Mouse (Mus musculus): Measurements from ENCODE around the gene Mta3. TPM values are rescaled to one million over a fixed set of nuclear protein-coding genes. Genes with fewer than 3 reads are reported as not detected.

Gene Mta3
- polyA plus RNA-seq, 1 experiment from 2014 or later: 42.5 TPM

DNA sequence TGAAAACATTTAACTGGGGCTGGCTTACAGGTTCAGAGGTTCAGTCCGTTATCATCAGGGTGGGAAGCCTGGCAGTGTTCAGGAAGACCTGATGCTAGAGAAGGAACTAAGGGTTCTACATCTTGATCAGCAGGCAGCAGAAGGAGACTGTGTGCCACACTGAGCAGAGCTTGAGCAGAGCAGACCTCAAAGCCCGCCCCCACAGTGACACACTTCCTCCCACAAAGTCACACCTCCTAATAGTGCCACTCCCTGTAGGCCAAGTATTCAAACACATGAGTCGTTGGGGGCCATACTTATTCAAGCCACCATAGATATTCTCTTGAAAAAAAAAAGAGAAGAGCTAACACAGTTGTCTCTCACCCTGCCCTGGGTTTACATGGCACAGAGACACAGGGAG, 115.9 kb downstream of the Mta3 start:
- Histone ChIP-seq H3K36me3 (no peaks in the 10 kb centered on the region), H3K4me1 (replicated peaks) (no peaks in the 10 kb centered on the region), H3K4me3 (replicated peaks) (no peak overlapping the region), H3K9me3 (no peaks in the 10 kb centered on the region), H3K9ac (no peak overlapping the region), H3K27me3 (replicated peaks) (no peaks in the 10 kb centered on the region), H3K27ac (no peak overlapping the region), H3K4me2 (replicated peaks) (no peak overlapping the region)
- no peak for ATAC-seq
- 94% methylated on average over 3 of the region's 3 CpGs for WGBS

DNA sequence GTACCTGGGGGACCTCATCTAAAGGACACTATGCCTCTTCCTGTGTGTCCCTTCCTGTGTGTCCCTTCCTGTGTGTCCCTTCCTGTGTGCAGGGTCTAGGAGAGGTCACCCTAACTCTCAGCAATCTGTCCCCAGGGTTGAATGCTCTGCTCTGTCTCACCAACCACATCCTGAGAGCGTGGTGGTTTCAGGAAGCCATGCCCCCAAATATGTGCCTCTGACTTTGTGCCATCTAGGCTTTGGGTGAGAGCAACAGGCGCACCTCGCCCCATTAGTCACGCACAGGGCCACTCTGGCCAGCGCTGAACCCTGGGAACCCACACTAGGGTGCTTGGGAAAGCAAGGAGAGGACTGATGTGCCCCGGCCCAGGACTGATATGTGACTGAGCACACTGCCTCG, 117.9 kb downstream of the Mta3 start:
- no peak for ATAC-seq
- Histone ChIP-seq H3K4me1 (replicated peaks) (no peaks in the 10 kb centered on the region), H3K27me3 (replicated peaks) (no peaks in the 10 kb centered on the region), H3K36me3 (no peaks in the 10 kb centered on the region), H3K9ac (no peak overlapping the region), H3K4me2 (replicated peaks) (no peak overlapping the region), H3K4me3 (replicated peaks) (no peak overlapping the region), H3K27ac (no peak overlapping the region), H3K9me3 (no peaks in the 10 kb centered on the region)
- 86% methylated on average over 7 of the region's 7 CpGs for WGBS

DNA sequence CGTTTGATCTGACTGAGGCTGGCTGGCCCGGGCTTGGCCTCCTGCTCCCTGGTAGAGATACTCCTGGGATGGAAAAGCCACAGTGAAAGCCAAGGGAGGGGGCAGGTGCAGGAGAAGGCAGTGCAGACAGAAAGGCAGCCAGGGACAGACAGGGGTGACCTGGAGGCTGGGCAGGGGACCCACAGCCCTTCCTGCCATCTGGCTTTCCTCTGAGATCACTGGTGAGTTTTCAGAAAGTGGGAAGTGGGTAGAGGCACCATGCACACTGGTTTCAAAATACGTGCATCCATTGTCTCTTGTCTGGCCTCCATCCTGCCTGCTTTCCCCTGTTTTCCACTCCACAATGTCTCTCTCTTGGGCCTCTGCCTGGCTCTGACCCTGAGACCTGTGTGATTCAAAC, 123.4 kb downstream of the Mta3 start:
- Histone ChIP-seq H3K27me3 (replicated peaks) (no peaks in the 10 kb centered on the region), H3K4me3 (replicated peaks) (no peak overlapping the region), H3K27ac (no peak overlapping the region), H3K4me2 (replicated peaks) (no peak overlapping the region), H3K9ac (no peak overlapping the region), H3K36me3 (no peaks in the 10 kb centered on the region), H3K4me1 (replicated peaks) (no peaks in the 10 kb centered on the region), H3K9me3 (no peaks in the 10 kb centered on the region)
- 61% methylated on average over 3 of the region's 3 CpGs for WGBS
- ATAC-seq: no peak

DNA sequence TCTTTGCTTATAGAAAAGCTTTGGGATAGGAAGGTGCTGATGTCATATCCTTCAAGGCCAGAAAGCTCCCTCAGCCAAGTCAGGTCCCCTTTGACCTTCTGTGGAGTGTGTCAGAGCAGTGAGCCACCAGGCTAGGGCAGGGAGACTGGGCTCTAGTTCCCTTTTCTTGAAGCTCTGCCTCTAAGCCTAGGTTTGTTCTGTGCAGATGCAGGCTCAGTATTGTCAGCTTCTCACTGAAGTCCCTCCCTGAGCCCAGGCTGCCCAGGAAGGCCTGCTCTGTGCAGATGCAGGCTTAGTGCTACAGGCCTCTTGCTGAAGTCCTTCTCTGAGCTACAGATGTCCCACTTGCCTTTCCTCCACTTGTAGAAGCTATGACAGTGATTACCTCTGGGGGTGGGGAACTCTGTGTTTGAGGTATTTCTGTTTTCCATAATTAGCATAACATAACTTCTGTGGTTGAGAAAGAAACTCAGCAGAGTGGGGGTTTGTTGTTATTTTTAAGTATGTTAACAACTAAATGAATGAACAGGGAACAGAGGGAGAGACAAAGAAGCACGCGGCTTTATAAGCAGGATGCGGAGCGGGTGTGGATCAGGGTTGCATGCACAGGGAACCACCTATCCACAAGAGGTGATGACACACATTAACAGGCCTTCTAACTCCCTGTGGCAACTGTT, 124.8 kb downstream of the Mta3 start:
- 90% methylated on average over 4 of the region's 4 CpGs for WGBS
- no peak overlapping the region for H3K4me3 ChIP-seq (replicated peaks)
- H3K27ac ChIP-seq: no peak overlapping the region
- H3K9ac ChIP-seq: no peak overlapping the region
- H3K36me3 ChIP-seq: no peaks in the 10 kb centered on the region
- H3K27me3 ChIP-seq (replicated peaks): no peaks in the 10 kb centered on the region
- H3K9me3 ChIP-seq: no peaks in the 10 kb centered on the region
- no peak overlapping the region for H3K4me2 ChIP-seq (replicated peaks)
- ATAC-seq: no peak
- no peaks in the 10 kb centered on the region for H3K4me1 ChIP-seq (replicated peaks)

DNA sequence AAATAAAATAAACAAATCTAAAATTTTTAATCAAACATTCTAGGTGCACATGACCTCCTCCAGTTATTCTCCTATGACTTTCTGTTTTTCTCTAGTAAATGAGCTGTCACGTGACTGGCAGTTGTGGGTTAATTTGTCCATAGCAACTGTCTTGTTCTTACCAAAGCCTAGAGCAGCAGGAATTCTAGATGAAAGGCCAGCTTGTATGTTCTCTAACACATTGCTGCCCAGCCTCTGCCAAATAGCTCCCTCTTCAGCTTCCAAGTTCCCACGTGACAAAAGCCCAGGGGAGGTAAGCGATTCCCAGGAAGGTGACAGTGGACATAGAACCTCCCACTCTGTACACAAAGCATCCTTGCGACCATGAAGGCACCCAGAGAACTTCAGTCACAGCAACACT, 128.2 kb downstream of the Mta3 start:
- Histone ChIP-seq H3K27me3 (replicated peaks) (no peaks in the 10 kb centered on the region), H3K4me1 (replicated peaks) (no peaks in the 10 kb centered on the region), H3K4me3 (replicated peaks) (no peak overlapping the region), H3K36me3 (no peaks in the 10 kb centered on the region), H3K9ac (no peak overlapping the region), H3K27ac (no peak overlapping the region), H3K4me2 (replicated peaks) (no peak overlapping the region), H3K9me3 (no peaks in the 10 kb centered on the region)
- 58% methylated on average over 4 of the region's 4 CpGs for WGBS
- no peak for ATAC-seq

DNA sequence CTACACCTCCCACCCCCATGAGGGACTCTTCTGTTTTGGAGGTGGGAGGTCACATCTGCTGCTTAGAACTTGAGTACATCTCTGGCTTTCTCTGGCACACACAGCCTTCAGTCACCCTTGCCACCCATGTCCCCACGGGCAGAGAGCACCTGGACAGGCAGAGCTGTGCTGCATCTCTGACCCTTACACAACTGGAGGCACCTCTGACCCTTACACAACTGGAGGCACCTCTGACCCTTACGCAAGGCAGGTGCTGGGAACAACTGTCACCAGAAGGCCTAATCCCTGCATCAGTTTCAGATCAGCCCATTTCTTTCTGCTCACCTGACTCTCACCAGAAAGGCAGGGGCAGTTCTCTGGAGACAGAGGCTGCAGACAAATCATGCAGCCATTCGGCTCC, 130.1 kb downstream of the Mta3 start:
- Histone ChIP-seq H3K27ac (no peak overlapping the region), H3K9me3 (no peaks in the 10 kb centered on the region), H3K27me3 (replicated peaks) (no peaks in the 10 kb centered on the region), H3K36me3 (no peaks in the 10 kb centered on the region), H3K4me3 (replicated peaks) (no peak overlapping the region), H3K4me1 (replicated peaks) (no peaks in the 10 kb centered on the region), H3K9ac (no peak overlapping the region), H3K4me2 (replicated peaks) (no peak overlapping the region)
- no peak for ATAC-seq
- 70% methylated on average over 3 of the region's 3 CpGs for WGBS

DNA sequence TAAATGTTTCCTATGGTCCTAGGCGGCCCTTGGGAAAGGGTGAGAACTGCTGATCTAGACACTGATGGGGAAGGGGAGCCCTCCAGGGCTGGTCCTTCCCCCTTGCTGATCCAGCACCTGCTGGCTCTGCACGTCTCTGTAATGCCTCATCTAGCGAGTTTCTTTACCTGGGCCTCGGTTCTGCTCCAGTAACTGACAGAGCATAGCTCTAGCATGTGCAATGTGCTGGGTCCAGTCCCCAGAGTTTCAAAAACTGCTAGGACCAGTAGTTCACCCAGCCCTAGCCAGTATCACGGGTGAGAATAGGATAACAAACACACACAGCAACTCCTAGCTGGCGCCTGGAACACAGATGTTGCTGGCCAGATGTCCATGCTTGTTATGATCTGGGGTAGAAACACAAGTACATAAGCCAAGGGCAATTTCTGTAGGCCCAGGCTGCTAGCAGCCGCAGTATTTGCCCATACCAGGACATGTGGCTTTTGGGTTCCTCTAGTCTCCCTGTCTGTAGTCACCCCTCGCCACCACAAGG, 131.8 kb downstream of the Mta3 start:
- H3K27me3 ChIP-seq (replicated peaks): no peaks in the 10 kb centered on the region
- H3K9me3 ChIP-seq: no peaks in the 10 kb centered on the region
- H3K4me2 ChIP-seq (replicated peaks): no peak overlapping the region
- ATAC-seq: no peak
- no peaks in the 10 kb centered on the region for H3K4me1 ChIP-seq (replicated peaks)
- no peak overlapping the region for H3K27ac ChIP-seq
- whole genome bisulfite sequencing: 70% methylated on average over 8 of the region's 8 CpGs
- no peaks in the 10 kb centered on the region for H3K36me3 ChIP-seq
- no peak overlapping the region for H3K9ac ChIP-seq
- H3K4me3 ChIP-seq (replicated peaks): no peak overlapping the region

DNA sequence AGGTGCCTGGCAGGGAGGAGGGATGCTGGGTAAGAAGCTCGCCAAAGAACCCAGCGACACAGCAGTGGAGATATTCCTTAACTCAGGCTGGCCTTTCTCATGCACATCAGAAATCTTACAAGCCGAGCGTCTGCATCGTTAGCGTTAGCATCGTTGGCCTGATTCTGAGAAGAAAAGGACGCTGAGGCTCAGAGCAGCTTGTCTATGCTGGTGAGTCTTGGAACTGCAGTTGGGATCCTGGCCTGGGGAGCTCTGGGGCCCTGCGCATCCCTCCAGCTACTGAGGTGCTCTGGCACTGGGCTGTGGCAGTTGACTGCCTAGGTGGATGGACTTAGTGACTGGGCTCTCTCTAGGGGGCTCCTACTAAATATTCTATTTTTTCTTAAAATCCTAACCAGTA, 133.2 kb downstream of the Mta3 start:
- Histone ChIP-seq H3K27ac (no peak overlapping the region), H3K4me3 (replicated peaks) (no peak overlapping the region), H3K9ac (no peak overlapping the region), H3K9me3 (no peaks in the 10 kb centered on the region), H3K36me3 (no peaks in the 10 kb centered on the region), H3K27me3 (replicated peaks) (no peaks in the 10 kb centered on the region), H3K4me1 (replicated peaks) (no peaks in the 10 kb centered on the region; the same call in 1 of the 2 replicates), H3K4me2 (replicated peaks) (no peak overlapping the region)
- 61% methylated on average over 9 of the region's 9 CpGs for WGBS
- no peak for ATAC-seq

DNA sequence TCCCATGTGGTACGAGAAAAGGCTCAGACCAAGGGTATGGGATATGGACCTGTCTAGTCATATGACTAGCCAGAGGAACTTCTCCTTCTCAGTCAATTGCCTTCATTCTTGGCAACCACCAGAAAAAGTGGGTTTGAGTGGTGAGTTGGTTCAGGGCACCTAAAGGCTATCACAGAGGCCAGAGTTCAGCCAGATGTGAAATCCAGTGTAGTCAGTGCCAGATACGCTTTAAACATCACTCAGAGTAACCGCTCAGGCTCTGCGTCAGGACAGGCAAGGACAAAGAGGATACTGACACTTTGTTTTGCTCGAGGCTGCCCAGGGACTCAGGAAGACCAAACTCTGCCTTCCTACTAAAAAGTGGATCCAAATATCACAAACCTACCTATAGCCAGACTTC, 135.0 kb downstream of the Mta3 start:
- Histone ChIP-seq H3K9ac (no peak overlapping the region), H3K27ac (no peak overlapping the region), H3K4me1 (replicated peaks) (no peaks in the 10 kb centered on the region; the same call in 1 of the 2 replicates), H3K36me3 (no peaks in the 10 kb centered on the region), H3K9me3 (no peaks in the 10 kb centered on the region), H3K4me3 (replicated peaks) (no peak overlapping the region), H3K4me2 (replicated peaks) (no peak overlapping the region), H3K27me3 (replicated peaks) (no peaks in the 10 kb centered on the region)
- ATAC-seq: no peak
- WGBS: 83% methylated on average over 5 of the region's 5 CpGs

DNA sequence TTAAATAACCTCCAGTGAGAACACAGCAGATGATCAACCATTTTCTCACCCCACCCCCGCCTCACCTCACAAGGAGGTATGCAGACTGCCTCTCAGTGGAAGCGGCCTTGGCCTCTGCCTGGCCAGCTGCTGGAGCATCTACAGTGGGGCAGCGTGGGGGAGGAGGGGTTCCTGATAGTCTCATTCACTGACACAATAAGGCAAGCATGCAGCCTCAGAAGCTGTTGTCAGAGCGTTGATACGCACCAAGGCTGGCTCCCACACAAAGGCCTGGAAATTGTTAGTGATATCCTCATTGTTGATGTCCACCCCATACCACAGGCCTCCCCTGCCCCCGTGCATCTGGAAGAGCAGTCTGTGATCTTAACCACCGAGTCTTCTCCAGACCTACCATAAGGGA, 137.8 kb downstream of the Mta3 start:
- Histone ChIP-seq H3K4me1 (replicated peaks) (peaks cover 9% of the 10 kb centered on the region), H3K9ac (no peak overlapping the region), H3K4me2 (replicated peaks) (no peak overlapping the region), H3K36me3 (no peaks in the 10 kb centered on the region), H3K4me3 (replicated peaks) (no peak overlapping the region), H3K27me3 (replicated peaks) (no peaks in the 10 kb centered on the region), H3K27ac (no peak overlapping the region), H3K9me3 (no peaks in the 10 kb centered on the region)
- ATAC-seq: no peak
- 56% methylated on average over 7 of the region's 7 CpGs for WGBS

DNA sequence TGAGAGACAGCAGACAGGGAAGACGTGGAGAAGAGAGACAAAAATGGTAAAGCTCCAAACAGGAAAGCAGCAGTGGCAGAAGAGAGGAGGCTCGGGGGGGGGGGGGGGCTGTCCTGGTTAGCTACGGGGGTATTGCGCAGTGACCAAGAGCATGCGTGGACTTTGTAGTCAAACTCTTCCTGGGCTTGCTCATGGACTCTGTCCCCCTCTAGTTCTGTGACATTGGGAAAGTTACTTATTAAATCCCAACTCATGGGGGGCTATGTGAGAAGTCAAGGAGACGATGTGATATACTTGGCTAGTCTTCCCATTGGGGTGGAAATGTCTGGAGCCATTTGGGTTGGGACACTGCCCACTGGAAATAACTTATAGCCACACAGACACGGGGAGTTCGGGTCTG, 139.6 kb downstream of the Mta3 start:
- Histone ChIP-seq H3K4me2 (replicated peaks) (no peak overlapping the region), H3K36me3 (no peaks in the 10 kb centered on the region), H3K9ac (no peak overlapping the region), H3K9me3 (no peaks in the 10 kb centered on the region), H3K27ac (no peak overlapping the region), H3K4me1 (replicated peaks) (peaks cover 12% of the 10 kb centered on the region), H3K27me3 (replicated peaks) (no peaks in the 10 kb centered on the region), H3K4me3 (replicated peaks) (no peak overlapping the region)
- WGBS: 60% methylated on average over 8 of the region's 8 CpGs
- ATAC-seq: no peak

DNA sequence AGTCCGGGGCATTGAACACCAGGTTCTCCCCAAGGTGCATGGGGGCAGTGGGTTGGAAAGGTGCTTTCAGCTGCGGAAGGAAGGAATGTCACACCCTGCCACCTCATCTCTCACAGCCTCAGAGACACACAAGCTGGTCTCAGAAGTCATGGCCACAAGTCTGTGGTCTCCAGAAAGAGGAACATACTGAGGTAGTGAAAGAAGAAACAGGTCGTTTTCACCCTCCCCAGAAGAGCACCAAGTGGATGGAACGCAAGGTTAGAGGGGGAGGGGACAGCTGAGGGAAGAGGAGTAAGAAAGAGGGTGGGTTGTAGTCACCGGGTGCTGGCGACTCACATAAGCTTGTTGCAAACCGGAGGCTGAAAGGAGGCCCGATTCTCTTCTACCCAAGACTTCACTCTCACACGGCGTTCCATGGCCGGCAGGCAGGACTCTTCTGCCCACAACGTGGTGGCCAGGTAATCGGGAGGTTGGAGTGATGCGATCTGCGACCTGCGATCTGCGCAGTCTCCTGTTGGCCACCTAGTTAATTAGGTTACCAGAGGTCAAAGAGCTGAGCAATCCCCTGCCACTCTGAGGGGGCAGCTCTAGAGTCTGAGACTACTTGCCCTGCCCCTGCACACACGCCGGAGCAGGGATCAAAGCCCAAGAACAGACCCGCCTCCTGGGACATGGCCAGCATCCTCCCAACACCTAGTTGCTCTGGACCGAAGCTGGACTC, 140.5 kb downstream of the Mta3 start:
- Histone ChIP-seq H3K36me3 (no peaks in the 10 kb centered on the region), H3K4me3 (replicated peaks) (no peak overlapping the region), H3K9me3 (no peaks in the 10 kb centered on the region), H3K4me1 (replicated peaks) (peaks cover 12% of the 10 kb centered on the region), H3K27ac (no peak overlapping the region), H3K4me2 (replicated peaks) (no peak overlapping the region), H3K27me3 (replicated peaks) (no peaks in the 10 kb centered on the region), H3K9ac (no peak overlapping the region)
- ATAC-seq: no peak
- 78% methylated on average over 21 of the region's 21 CpGs for WGBS

DNA sequence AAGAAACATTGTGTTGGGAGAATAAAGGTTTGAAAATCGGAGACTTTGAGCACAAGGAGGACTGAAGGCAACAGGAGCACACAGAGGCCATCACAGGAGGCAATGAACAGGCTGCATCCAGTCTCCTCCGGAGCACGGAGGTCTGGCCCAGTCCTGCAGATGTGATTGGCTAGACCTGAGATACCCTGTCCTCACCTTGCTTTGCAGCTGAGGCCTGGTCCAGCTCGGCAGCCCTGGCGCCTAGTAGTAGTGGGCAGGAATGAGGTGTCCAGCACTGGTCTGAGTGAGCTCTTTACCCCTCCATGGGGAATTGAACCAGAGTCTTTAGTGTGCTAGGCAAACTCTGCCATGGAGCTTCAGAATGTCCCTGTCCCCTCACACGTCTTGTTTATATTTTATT, 141.1 kb downstream of the Mta3 start:
- WGBS: 79% methylated on average over 6 of the region's 6 CpGs
- ATAC-seq: no peak
- Histone ChIP-seq H3K4me2 (replicated peaks) (no peak overlapping the region), H3K4me3 (replicated peaks) (no peak overlapping the region), H3K27me3 (replicated peaks) (no peaks in the 10 kb centered on the region), H3K27ac (no peak overlapping the region), H3K36me3 (no peaks in the 10 kb centered on the region), H3K4me1 (replicated peaks) (peaks cover 12% of the 10 kb centered on the region), H3K9ac (no peak overlapping the region), H3K9me3 (no peaks in the 10 kb centered on the region)

All from intestine, embryonic 15.5 days (tissue).